Mouse (Mus musculus): ENCODE results near the gene Rfx5. TPM values are rescaled to one million over a fixed set of nuclear protein-coding genes. Genes with fewer than 3 reads are reported as not detected.

Gene Rfx5
- total RNA-seq, 2 experiments from 2014 or later = 20.6 to 24.4 TPM

DNA sequence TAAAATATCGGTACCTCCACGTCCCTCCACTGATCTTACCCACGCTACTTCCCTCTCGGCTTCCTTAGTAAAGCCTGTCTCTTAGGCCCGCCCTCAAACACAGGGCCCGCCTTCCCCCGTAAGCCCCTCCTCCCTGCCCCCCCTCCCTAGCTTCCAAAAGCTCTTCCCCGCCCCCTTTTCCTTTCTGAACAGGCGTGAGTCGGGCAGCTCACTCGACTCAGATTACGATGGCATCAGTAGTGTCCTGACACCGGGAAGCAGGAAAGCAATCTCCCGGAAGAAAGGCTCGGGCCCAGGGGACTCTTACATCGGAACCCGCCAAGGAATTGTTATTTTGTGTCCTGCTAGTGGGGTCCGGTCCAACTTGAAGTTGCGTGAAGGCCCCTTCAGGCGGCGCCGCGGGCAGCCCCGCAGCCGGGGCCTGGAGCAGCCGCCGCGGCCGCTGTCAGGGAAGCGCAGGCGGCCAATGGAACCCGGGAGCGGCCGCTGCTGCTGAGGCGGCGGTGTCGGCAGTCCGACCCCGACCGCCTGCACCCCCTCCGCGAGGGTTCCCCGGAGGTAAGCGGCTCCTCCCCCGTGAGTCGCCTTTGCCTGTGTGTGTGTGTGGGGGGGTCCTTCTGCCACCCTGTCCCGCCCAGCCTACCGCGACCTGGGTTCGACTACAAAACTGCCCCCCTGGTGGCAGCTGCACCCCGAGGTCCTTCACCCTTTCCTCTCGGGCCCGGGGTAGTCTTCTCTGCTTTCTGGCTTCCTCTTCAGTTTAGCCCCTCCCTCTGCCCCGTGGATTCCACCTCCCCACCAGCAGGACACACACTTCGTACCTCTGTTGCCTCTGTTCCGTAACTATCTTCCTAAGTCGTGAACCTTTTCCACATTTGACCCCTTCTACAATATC lies 20.9 kb downstream of the Rfx5 start, which contains the start of gene Pi4kb:
Gene Pi4kb, plus strand, starts transcription at position 204 of the 895 bp plus-strand sequence.
- DNase-seq (ENCODE audit: low spot score in 2 of 2) = peak; percentile 85 to 86
- intact Hi-C loops (cut with DNase I) = loop anchor here (2.0 kb wide), 1 partner anchor 22 kb away; no protein-coding TSS in a partner anchor

DNA sequence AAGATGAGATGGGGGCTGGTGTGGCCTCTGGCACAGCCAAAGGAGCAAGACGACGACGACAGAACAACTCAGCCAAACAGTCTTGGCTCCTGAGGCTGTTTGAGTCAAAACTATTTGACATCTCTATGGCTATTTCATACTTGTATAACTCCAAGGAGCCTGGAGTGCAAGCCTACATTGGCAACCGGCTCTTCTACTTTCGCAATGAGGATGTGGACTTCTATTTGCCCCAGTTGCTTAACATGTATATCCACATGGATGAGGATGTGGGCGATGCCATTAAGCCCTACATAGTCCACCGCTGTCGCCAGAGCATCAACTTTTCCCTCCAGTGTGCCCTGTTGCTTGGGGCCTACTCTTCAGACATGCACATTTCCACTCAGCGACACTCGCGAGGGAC lies 30.4 kb downstream of the Rfx5 start:
- no peak for DNase-seq (ENCODE audit: low spot score in 2 of 2)
- intact Hi-C loops (cut with DNase I) = no loop called here

DNA sequence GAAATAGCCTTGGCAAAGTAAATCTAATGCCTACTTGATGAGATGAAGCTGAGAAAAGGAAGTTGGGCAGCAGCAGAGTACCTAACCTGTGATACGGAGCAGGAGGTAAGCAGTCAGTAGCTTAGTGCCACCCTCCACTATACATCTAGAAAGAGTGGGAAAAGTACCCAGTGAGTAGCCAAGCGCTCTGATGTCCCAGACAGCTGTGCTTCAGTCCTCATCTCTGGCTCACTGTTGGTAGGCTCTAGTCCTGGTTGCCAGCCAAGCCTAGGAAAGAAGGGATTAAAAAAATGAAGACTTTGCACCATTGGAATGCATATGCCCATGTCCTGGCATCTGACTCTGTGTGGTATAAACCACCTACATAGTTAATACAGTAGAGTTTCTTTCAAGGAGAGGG lies 31.6 kb downstream of the Rfx5 start:
- intact Hi-C loops (cut with DNase I) = no loop called here
- DNase-seq (ENCODE audit: low spot score in 2 of 2) = no peak

DNA sequence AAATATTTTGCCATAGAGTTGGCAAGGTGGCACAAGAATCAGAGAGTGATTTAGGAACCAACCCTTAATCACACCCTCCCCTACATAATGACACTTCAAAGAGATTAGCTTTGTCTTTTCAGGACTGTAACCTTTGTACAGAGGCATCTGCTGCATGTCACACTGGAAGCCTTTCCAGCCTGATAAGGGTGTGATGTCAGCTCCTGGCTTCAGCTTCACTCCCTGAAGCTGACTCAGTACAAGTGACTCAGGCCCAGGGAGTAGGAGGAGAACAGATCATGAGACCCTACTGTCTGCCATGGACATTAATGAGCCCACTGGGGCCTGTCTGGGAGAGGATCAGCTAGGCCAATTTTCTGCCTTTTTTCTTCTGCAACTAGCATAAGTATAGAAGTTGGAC lies 33.7 kb downstream of the Rfx5 start:
- DNase-seq (ENCODE audit: low spot score in 2 of 2) = peak in 1 of 2 experiments; percentile 36
- intact Hi-C loops (cut with DNase I) = no loop called here

DNA sequence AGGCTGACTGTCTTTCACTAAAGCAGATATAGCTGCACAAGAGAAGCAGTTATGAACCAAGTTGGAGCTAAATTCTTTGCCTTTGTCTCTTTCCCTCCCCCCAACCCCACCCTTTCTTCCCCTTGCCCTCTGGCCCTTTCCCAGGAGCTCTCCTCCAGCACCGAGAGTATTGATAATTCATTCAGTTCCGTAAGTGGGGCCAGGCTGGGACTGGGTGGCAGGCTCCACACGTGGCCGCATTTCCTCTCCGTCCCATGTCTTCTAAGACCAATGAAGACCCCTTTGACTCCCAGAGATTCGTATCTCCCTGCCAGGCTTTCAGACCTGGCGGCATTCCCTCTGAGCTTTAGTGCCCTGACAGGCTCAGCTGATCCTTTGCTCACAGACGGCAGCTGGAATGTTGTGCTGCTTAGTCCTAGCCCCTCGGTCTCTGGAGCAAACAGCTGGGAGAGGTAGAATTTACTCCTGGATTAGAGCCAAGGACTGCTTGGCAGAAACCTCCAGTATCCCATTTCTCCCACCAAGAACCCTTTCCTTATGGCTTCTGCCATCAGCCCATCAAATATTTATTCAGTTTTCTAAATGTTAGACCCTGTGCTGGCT lies 35.4 kb downstream of the Rfx5 start:
- no peak for DNase-seq (ENCODE audit: low spot score in 2 of 2)
- intact Hi-C loops (cut with DNase I) = no loop called here

DNA sequence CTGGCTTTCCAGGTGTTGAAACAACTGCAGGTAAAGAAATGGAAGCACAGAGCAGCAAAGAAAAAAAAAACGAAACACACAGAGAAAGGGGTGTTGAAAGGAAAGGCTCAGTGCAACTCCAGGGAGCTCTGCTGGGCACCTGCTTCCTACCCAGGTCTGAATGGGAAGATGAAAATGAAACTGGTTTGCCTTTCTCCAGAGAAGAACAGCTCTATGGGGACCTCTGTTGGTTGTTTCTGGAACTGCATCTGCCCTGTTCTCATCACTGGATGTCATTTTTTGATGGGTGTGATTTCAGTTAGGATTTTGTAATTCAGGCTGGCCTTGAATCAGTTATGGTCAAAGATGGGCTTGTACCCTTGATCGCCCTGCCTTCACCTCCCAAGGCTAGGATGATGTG lies 43.1 kb downstream of the Rfx5 start:
- peak; percentile 58 to 79 for DNase-seq (ENCODE audit: low spot score in 2 of 2)
- intact Hi-C loops (cut with DNase I) = loop anchor here (2.0 kb wide), 1 partner anchor 48 kb away; no protein-coding TSS in a partner anchor

DNA sequence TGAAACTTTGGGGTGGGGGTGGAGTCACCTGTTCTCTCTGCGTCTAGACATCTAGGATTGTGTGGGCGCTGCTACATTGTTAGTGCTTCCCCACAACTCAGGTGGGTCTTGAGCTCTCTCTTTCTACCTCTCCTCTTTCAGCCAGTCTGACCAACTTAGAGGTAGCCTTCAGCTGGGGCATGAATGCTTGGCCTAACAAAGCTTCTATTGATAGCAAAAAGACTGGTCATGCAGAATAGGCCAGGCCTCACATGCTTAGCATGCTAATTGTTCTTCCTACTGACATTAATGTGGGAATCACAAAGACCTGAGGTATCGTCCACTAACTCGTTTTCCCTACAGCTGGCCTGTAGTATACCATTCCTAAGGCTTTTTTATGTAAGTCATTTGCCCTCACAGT lies 48.7 kb downstream of the Rfx5 start:
- intact Hi-C loops (cut with DNase I) = no loop called here
- DNase-seq (ENCODE audit: low spot score in 2 of 2) = no peak

DNA sequence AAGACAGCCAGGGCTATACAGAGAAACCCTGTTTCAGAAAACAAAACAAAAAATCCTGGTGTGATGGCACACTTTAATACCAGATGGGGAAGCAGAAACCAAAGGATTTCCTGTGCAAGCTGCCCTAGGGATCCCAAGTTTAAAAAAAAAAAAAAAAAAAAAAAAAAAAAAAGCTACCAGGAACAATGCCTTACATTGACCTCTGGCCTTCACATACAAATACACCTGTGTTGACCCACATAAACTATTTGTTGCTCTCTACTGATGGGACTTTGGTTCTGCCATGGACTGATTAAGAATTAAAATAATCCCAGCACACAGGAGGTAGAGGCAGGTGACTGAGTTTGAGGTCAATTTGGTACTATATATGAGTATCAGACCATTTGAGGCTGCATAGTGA lies 49.4 kb downstream of the Rfx5 start:
- intact Hi-C loops (cut with DNase I) = no loop called here
- DNase-seq (ENCODE audit: low spot score in 2 of 2) = no peak

DNA sequence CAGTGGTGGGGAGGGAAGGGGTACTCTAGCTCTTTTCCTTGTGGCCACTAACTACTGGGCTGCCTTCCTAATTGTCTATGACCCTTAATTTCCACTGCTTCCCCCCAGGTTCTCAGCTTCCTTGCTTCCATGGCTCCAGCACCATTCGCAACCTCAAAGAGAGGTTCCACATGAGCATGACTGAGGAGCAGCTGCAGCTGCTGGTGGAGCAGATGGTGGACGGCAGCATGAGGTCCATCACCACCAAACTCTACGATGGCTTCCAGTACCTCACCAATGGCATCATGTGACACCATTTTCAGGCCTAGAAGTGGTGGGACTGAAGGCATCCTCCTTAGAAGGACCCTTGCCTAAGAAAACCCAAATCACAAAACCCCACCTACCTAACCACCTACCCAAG lies 51.8 kb downstream of the Rfx5 start:
- DNase-seq (ENCODE audit: low spot score in 2 of 2) = no peak
- intact Hi-C loops (cut with DNase I) = no loop called here

DNA sequence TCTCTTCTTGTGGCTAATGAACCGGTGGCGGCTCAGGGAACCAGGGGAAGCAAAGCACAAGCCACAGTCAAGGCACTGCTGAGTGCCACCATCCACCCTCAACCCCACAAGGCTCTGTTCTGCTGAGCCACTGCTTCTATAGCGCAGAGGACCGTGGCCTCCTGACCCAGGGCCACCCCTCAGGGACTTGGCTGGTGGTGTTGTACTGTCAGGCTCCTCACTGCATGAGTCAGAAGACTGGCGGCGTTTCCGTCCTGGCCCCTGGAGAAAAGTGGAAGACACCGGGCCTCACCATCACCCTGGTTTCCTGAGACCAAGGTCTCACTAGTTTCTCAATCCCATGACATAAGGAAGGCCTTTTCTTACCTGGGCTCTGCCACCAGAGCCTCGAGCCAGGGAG lies 53.8 kb downstream of the Rfx5 start:
- intact Hi-C loops (cut with DNase I) = no loop called here
- no peak for DNase-seq (ENCODE audit: low spot score in 2 of 2)

DNA sequence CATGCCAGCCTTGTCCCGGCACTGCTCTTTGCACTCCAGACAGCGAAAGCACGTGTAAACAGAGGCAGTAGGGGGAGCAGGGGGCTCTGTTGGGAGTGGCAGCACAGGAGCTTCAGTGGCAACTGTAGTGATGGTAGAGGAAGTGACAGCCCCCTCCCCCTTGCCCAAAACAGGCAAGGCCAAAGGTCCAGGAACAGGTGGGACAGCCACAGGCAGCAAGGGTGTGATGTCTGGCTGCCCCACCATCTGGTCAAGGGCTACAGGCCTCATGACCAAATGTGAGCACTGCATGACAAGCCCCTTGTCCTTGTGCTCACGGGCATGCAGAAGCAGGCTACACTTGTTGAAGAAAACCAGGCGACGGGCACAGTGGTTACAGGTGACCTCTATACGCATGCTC lies 56.5 kb downstream of the Rfx5 start:
- intact Hi-C loops (cut with DNase I) = no loop called here

More for the DNA sequence above, 56.5 kb downstream of the Rfx5 start:
- DNase-seq (ENCODE audit: low spot score in 2 of 2) = no peak

Small RNA genes within 50 kb of the gene (microRNA-seq; reads per million reads assigned to microRNA genes)
- 5.6 reads per million, percentile 19 among the genes with 10 or more reads in this experiment for gene Mir7013

Other genes with a start within 250 kb of the Rfx5 start
- gene Cgn, start 167.6 kb upstream of the Rfx5 start, total RNA-seq (2021) = 1 to 10 TPM; 2.9 to 4.0 TPM
- 10 to 100 TPM; 48.9 to 69.1 TPM for gene Pogz, start 116.5 kb upstream of the Rfx5 start, total RNA-seq (2021)
- gene Psmb4, start 67.1 kb upstream of the Rfx5 start, total RNA-seq (2021) = 100 to 1,000 TPM; 267 TPM
- 10 to 100 TPM in 1 of 2 experiments, 1 to 10 TPM in 1; 9.7 to 10.0 TPM for gene Selenbp1, start 21.0 kb upstream of the Rfx5 start, total RNA-seq (2021)
- gene Pi4kb, start 20.7 kb downstream of the Rfx5 start, total RNA-seq (2021) = 10 to 100 TPM; 55.4 to 57.1 TPM
- gene Zfp687, start 61.4 kb downstream of the Rfx5 start, total RNA-seq (2021) = 10 to 100 TPM; 24.0 to 26.1 TPM
- 100 to 1,000 TPM; 143 to 149 TPM for gene Psmd4, start 88.5 kb downstream of the Rfx5 start, total RNA-seq (2021)
- 10 to 100 TPM; 51.7 to 56.3 TPM for gene Pip5k1a, start 152.9 kb downstream of the Rfx5 start, total RNA-seq (2021)
- 10 to 100 TPM; 39.7 to 46.7 TPM for gene Vps72, start 156.9 kb downstream of the Rfx5 start, total RNA-seq (2021)
- gene Tmod4, start 170.4 kb downstream of the Rfx5 start, total RNA-seq (2021) = under 1 TPM in 1 of 2 experiments, not detected in 1; 0.88 TPM
- gene Scnm1, start 179.9 kb downstream of the Rfx5 start, total RNA-seq (2021) = 10 to 100 TPM; 46.1 to 46.4 TPM
- gene Lysmd1, start 180.0 kb downstream of the Rfx5 start, total RNA-seq (2021) = 10 to 100 TPM; 16.3 to 18.4 TPM
- gene Tnfaip8l2, start 188.3 kb downstream of the Rfx5 start, total RNA-seq (2021) = 1 to 10 TPM; 2.5 TPM
- 10 to 100 TPM; 20.2 to 21.0 TPM for gene Sema6c, start 206.4 kb downstream of the Rfx5 start, total RNA-seq (2021)